Mouse (Mus musculus): Measurements from ENCODE around the gene Bptf.
"Not testable (repeated sequence)": the region's sequence is repeated elsewhere in the genome, so short reads cannot be mapped to it uniquely, and the experiment has no call there.

Gene Bptf

GRCm38 (mm10) chr11:106994246-106995085 lies 137.5 kb downstream of the Bptf start:
- no peak for DNase-seq (ENCODE audit: extremely low spot score, low spot score)

GRCm38 (mm10) chr11:106987384-106987783 lies 144.5 kb downstream of the Bptf start:
- no peak for DNase-seq (ENCODE audit: extremely low spot score, low spot score)

- DNase-seq (ENCODE audit: extremely low spot score, low spot score): not testable (repeated sequence)
Measured at GRCm38 (mm10) chr11:106985979-106986604, 145.8 kb downstream of the Bptf start.
